Mouse (Mus musculus) lung, embryonic 16.5 days (tissue): Measurements from ENCODE around the gene Nrarp. TPM values are rescaled to one million over a fixed set of nuclear protein-coding genes. Genes with fewer than 3 reads are reported as not detected.

ENCODE experiments used
- ATAC-seq: fragments of 200-750 bp; cut with Nextera tagmentation; 2 replicates; pipeline ENCODE4 v1.8.0; 2017; ENCODE audit warnings: low read depth, mild to moderate bottlenecking, moderate library complexity
- H3K27ac ChIP-seq: fragments of 300-500 bp; sonication (generic); 2 replicates; pipeline ENCODE4 v1.5.1; 2014; ENCODE audit warnings: mild to moderate bottlenecking, control low read depth, low read length
- H3K27me3 ChIP-seq: fragments of 300-500 bp; sonication (generic); 2 replicates; pipeline ENCODE4 v1.6.1; 2014; ENCODE audit warnings: low read depth, low read length, mixed read lengths; ENCODE audit not compliant: control insufficient read depth, insufficient read depth
- H3K36me3 ChIP-seq: fragments of 300-500 bp; sonication (generic); 2 replicates; pipeline ENCODE4 v1.6.1; 2014; ENCODE audit warnings: low read length; ENCODE audit not compliant: control insufficient read depth, insufficient read depth
- H3K4me1 ChIP-seq: fragments of 300-500 bp; sonication (generic); replicated peaks from 2 replicates; pipeline ENCODE4 v1.6.1; 2014; ENCODE audit warnings: low read length, mixed read lengths; ENCODE audit not compliant: control insufficient read depth, insufficient read depth
- H3K4me2 ChIP-seq: fragments of 300-500 bp; sonication (generic); 2 replicates; pipeline ENCODE4 v1.6.1; 2014; ENCODE audit warnings: low read depth, low read length, control low read depth
- H3K4me3 ChIP-seq: fragments of 300-500 bp; sonication (generic); 2 replicates; pipeline ENCODE4 v1.5.1; 2014; ENCODE audit warnings: mild to moderate bottlenecking, low read length, control low read depth
- H3K9ac ChIP-seq: fragments of 300-500 bp; sonication (generic); 2 replicates; pipeline ENCODE4 v1.6.1; 2014; ENCODE audit warnings: low read length, control low read depth
- H3K9me3 ChIP-seq: fragments of 300-500 bp; sonication (generic); 2 replicates; pipeline ENCODE4 v1.6.1; 2016; ENCODE audit warnings: low read length; ENCODE audit not compliant: control insufficient read depth
- WGBS: fragments of 180-500 bp; shearing (Covaris S2); extraction: QIAGEN DNeasy Blood & Tissue Kit; methylation state at CpG from one replicate; pipeline ENCODE4 v1.1.7; 2014; 5-methylcytosine and 5-hydroxymethylcytosine counted together
- polyA plus RNA-seq: library from polyadenylated mRNA; unstranded; fragments of >200 nt; fragmentation: Nextera tagmentation; extraction: Ambion mirVana; gene quantifications from 2 replicates; pipeline ENCODE4 v1.2.1, GENCODE M21; 2015

The Nrarp gene
- polyA plus RNA-seq, 1 experiment from 2014 or later: 9.8 TPM

- H3K27ac ChIP-seq: no peak overlapping the region
- 32% methylated on average over 5 of the region's 5 CpGs for WGBS
- peak overlapping the region; percentile 94 for H3K4me2 ChIP-seq
- peaks cover 7% of the 10 kb centered on the region; the same call in 1 of the 2 replicates for H3K4me1 ChIP-seq
- H3K36me3 ChIP-seq: no peaks in the 10 kb centered on the region
- peaks cover 13% of the 10 kb centered on the region for H3K27me3 ChIP-seq
- H3K9ac ChIP-seq: no peak overlapping the region; the same call in 1 of the 2 replicates
- H3K9me3 ChIP-seq: no peaks in the 10 kb centered on the region
- H3K4me3 ChIP-seq: peak overlapping the region; percentile 57
- no peak; the same call in 1 of the 2 replicates for ATAC-seq
Measured at GRCm38 (mm10) chr2:25186575-25186930, 6.0 kb downstream of the Nrarp start.

DNA sequence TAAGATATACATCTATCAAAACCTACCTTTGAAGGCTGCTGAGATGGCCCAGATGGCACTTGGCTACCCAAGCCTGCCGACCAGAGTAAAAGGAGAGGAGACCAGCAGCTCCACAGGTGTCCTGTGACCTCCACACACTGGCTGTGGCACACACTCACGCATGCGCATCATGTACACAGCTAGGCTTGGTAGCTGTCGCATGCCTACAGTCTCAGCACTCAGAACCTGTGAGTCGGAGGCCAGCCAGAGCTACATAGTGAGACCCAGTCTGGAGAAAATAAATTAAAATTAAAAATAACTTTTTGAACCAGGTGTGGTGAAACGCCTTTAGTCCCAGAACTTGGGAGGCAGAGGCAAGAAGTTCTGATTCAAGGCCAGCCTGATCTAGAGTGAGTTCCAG is 7.3 kb downstream of the Nrarp start:
- Histone ChIP-seq H3K27me3 (peaks cover 7% of the 10 kb centered on the region), H3K27ac (no peak overlapping the region), H3K4me2 (no peak overlapping the region), H3K4me3 (no peak overlapping the region), H3K9ac (no peak overlapping the region), H3K9me3 (no peaks in the 10 kb centered on the region), H3K36me3 (no peaks in the 10 kb centered on the region), H3K4me1 (peaks cover 7% of the 10 kb centered on the region; the same call in 1 of the 2 replicates)
- WGBS: 79% methylated on average over 6 of the region's 6 CpGs
- ATAC-seq: no peak

- peak; percentile 71 for ATAC-seq
- peaks cover 22% of the 10 kb centered on the region for H3K4me1 ChIP-seq
- peak overlapping the region; percentile 50 for H3K27ac ChIP-seq
- WGBS: 2% methylated on average over 6 of the region's 6 CpGs
- 0 out of 2 replicates have a peak overlapping the region, but pooled peaks have one; percentile 30 for H3K4me2 ChIP-seq
- no peaks in the 10 kb centered on the region for H3K9me3 ChIP-seq
- H3K36me3 ChIP-seq: peaks cover under 1% of the 10 kb centered on the region; the same call in 1 of the 2 replicates
- peaks cover 4% of the 10 kb centered on the region; the same call in 1 of the 2 replicates for H3K27me3 ChIP-seq
- H3K9ac ChIP-seq: 0 out of 2 replicates have a peak overlapping the region, but pooled peaks have one; percentile 39
- H3K4me3 ChIP-seq: no peak overlapping the region
Measured at GRCm38 (mm10) chr2:25193330-25193770, 12.8 kb downstream of the Nrarp start.

GRCm38 (mm10) chr2:25194006-25194405 is 13.4 kb downstream of the Nrarp start:
- no peak overlapping the region for H3K4me3 ChIP-seq
- no peak overlapping the region for H3K9ac ChIP-seq
- H3K9me3 ChIP-seq: no peaks in the 10 kb centered on the region
- peaks cover 22% of the 10 kb centered on the region for H3K4me1 ChIP-seq
- no peak for ATAC-seq
- peaks cover 3% of the 10 kb centered on the region; the same call in 1 of the 2 replicates for H3K36me3 ChIP-seq
- peaks cover 4% of the 10 kb centered on the region; the same call in 1 of the 2 replicates for H3K27me3 ChIP-seq
- WGBS: 75% methylated on average over 5 of the region's 5 CpGs
- H3K4me2 ChIP-seq: no peak overlapping the region
- H3K27ac ChIP-seq: peak overlapping the region; percentile 50; the same call in 1 of the 2 replicates

DNA sequence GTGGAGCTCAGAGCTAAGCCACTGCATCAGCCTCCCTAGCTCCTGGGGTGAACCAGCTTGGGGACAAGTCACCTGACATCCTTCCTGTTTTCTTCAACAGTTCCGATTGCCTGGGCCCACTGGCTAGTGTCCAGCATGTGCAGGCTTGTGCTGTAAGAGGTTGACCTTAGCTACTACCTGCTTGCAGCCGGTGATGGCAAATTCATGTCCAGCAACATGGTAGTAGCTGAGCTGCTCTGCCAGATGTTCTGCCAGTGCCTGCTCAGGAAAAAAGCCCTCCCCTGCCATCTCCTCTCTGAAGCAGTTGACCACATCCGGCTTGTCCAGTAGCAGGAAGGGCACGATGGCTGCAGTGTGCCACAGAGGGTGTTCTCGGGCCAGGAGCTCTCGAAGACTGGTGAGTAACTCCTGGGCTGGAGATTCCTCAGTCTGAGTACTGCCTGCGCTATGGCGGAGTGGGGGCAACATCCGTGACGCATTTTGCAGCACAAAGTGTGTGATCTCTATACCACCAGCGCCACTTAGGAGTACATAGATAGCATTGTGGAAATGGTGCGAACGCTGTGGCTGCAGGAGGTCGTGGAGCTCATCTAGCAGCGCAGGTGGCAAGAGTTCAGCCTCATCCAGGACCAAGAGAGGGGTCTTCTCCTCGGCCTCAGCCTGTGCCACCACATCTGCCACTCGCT is 14.1 kb downstream of the Nrarp start:
- Histone ChIP-seq H3K27ac (peak overlapping the region; percentile 87; the same call in 1 of the 2 replicates), H3K4me2 (peak overlapping the region; percentile 65), H3K36me3 (peaks cover 4% of the 10 kb centered on the region), H3K9me3 (no peaks in the 10 kb centered on the region), H3K4me1 (peaks cover 22% of the 10 kb centered on the region), H3K9ac (peak overlapping the region; percentile 10; the same call in 1 of the 2 replicates), H3K4me3 (peak overlapping the region; percentile 47), H3K27me3 (peaks cover 4% of the 10 kb centered on the region; the same call in 1 of the 2 replicates)
- 76% methylated on average over 17 of the region's 17 CpGs for WGBS
- ATAC-seq: no peak

GRCm38 (mm10) chr2:25195211-25196156 is 14.9 kb downstream of the Nrarp start:
- ATAC-seq: peak; percentile 41
- Histone ChIP-seq H3K27ac (peak overlapping the region; percentile 87), H3K4me3 (peak overlapping the region; percentile 47), H3K9ac (peak overlapping the region; percentile 64), H3K9me3 (no peaks in the 10 kb centered on the region), H3K4me1 (peaks cover 22% of the 10 kb centered on the region), H3K27me3 (peaks cover 4% of the 10 kb centered on the region; the same call in 1 of the 2 replicates), H3K4me2 (peak overlapping the region; percentile 65), H3K36me3 (peaks cover 11% of the 10 kb centered on the region)
- WGBS: 15% methylated on average over 55 of the region's 55 CpGs

- H3K4me2 ChIP-seq: peak within 1 kb of the TSS; percentile 65
- H3K9ac ChIP-seq: peak within 1 kb of the TSS; percentile 64
- H3K4me1 ChIP-seq: peaks cover 22% of the 10 kb centered on the region
- 10% methylated on average over 8 of the region's 8 CpGs for WGBS
- H3K4me3 ChIP-seq: peak within 1 kb of the TSS; percentile 47
- H3K27me3 ChIP-seq: peaks cover 4% of the 10 kb centered on the region; the same call in 1 of the 2 replicates
- ATAC-seq: peak; percentile 79
- H3K9me3 ChIP-seq: no peaks in the 10 kb centered on the region
- H3K27ac ChIP-seq: peak within 1 kb of the TSS; percentile 87
- peaks cover 18% of the 10 kb centered on the region for H3K36me3 ChIP-seq
Measured at GRCm38 (mm10) chr2:25196172-25196954, 15.8 kb downstream of the Nrarp start, which contains the start of gene Tor4a. Gene Tor4a (minus strand): TSS chr2:25196886.

DNA sequence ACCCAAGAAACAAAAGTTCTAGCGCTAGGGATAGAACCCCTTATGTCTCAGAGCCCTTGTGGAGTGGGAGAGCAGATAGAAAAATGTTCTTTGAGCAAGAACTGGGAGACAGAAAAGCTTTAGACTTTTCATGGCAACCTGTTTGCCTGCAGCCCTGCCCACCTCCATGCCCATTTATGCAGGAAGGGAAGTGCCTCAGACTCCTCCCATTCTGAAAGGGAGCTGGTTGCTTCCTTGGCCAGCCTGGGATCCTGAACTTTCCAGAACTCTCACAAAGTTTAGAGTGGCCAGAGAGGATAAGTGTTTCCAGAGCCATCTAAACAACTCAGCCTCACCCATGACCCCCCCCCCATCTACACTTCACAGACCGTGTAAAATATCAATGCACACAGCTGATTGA is 16.6 kb downstream of the Nrarp start:
- Histone ChIP-seq H3K4me1 (peaks cover 22% of the 10 kb centered on the region), H3K36me3 (peaks cover 19% of the 10 kb centered on the region), H3K27ac (peak overlapping the region; percentile 87), H3K4me3 (no peak overlapping the region; the same call in 1 of the 2 replicates), H3K9me3 (no peaks in the 10 kb centered on the region), H3K4me2 (peak overlapping the region; percentile 65), H3K9ac (no peak overlapping the region), H3K27me3 (peaks cover 4% of the 10 kb centered on the region; the same call in 1 of the 2 replicates)
- ATAC-seq: no peak
- WGBS: 18% methylated on average over 2 of the region's 2 CpGs
